Mouse (Mus musculus) embryonic facial prominence, embryonic 11.5 days (tissue): ENCODE measurements around the gene Casp1. TPM values are rescaled to one million over a fixed set of nuclear protein-coding genes. Genes with fewer than 3 reads are reported as not detected.

ENCODE experiments used
- ATAC-seq: fragments of 200-750 bp; cut with Nextera tagmentation; replicated peaks from 2 replicates; pipeline ENCODE4 v1.8.0; 2017; ENCODE audit warnings: low read depth; ENCODE audit not compliant: insufficient number of reproducible peaks, low FRiP score, low TSS enrichment
- DNase-seq: peaks from one replicate; pipeline ENCODE4 v3.0.0-alpha.2; 2015; ENCODE audit warnings: low spot score
- H3K27ac ChIP-seq: fragments of 300-500 bp; sonication (generic); replicated peaks from 2 replicates; pipeline ENCODE4 v1.5.1; 2014; ENCODE audit warnings: mild to moderate bottlenecking, low read depth, low read length, control low read depth
- H3K27me3 ChIP-seq: fragments of 300-500 bp; sonication (generic); 2 replicates; pipeline ENCODE4 v1.6.1; 2014; ENCODE audit warnings: mild to moderate bottlenecking, low read length, moderate library complexity, mixed read lengths; ENCODE audit not compliant: control insufficient read depth, insufficient read depth
- H3K36me3 ChIP-seq: fragments of 300-500 bp; sonication (generic); replicated peaks from 2 replicates; pipeline ENCODE4 v1.6.1; 2014; ENCODE audit warnings: low read depth, mild to moderate bottlenecking, low read length, moderate library complexity, mixed read lengths; ENCODE audit not compliant: control insufficient read depth, insufficient read depth
- H3K4me1 ChIP-seq: fragments of 300-500 bp; sonication (generic); 2 replicates; pipeline ENCODE4 v1.6.1; 2014; ENCODE audit warnings: low read length, mixed read lengths; ENCODE audit not compliant: control insufficient read depth, insufficient read depth
- H3K4me2 ChIP-seq: fragments of 300-500 bp; sonication (generic); 2 replicates; pipeline ENCODE4 v1.6.1; 2014; ENCODE audit warnings: low read depth, mild to moderate bottlenecking, control low read depth, low read length, moderate library complexity
- H3K4me3 ChIP-seq: fragments of 300-500 bp; sonication (generic); 2 replicates; pipeline ENCODE4 v1.5.1; 2014; ENCODE audit warnings: low read depth, low read length, control low read depth
- H3K9ac ChIP-seq: fragments of 300-500 bp; sonication (generic); replicated peaks from 2 replicates; pipeline ENCODE4 v1.6.1; 2014; ENCODE audit warnings: mild to moderate bottlenecking, control low read depth, low read length
- H3K9me3 ChIP-seq: fragments of 300-500 bp; sonication (generic); replicated peaks from 2 replicates; pipeline ENCODE4 v1.6.1; 2016; ENCODE audit warnings: mild to moderate bottlenecking, low read length, inconsistent platforms, mixed read lengths; ENCODE audit not compliant: control insufficient read depth
- WGBS: fragments of 180-500 bp; shearing (Covaris S2); extraction: QIAGEN DNeasy Blood & Tissue Kit; methylation state at CpG from one replicate; pipeline ENCODE4 v1.1.7; 2014; 5-methylcytosine and 5-hydroxymethylcytosine counted together
- polyA plus RNA-seq: library from polyadenylated mRNA; unstranded; fragments of >200 nt; fragmentation: Nextera tagmentation; extraction: Ambion mirVana; gene quantifications from 2 replicates; pipeline ENCODE4 v1.2.1, GENCODE M21; 2014

Gene Casp1
- polyA plus RNA-seq, 1 experiment from 2014 or later, result 0.69 TPM

- no peak for DNase-seq
- 79% methylated on average over 1 of the region's 1 CpGs for WGBS
- no peaks in the 10 kb centered on the region for H3K27me3 ChIP-seq
- no peak for ATAC-seq
- no peak overlapping the region for H3K4me3 ChIP-seq
- H3K36me3 ChIP-seq, result no peaks in the 10 kb centered on the region
- H3K4me2 ChIP-seq, result no peak overlapping the region
- H3K9me3 ChIP-seq, result no peaks in the 10 kb centered on the region
- H3K4me1 ChIP-seq, result no peaks in the 10 kb centered on the region
- H3K27ac ChIP-seq, result no peak overlapping the region
- H3K9ac ChIP-seq, result no peak overlapping the region
Observed at GRCm38 (mm10) chr9:5343092-5343491, 44.8 kb downstream of the Casp1 start.

GRCm38 (mm10) chr9:5344090-5344489 is 45.8 kb downstream of the Casp1 start:
- ATAC-seq (no peak), DNase-seq (no peak)
- Histone ChIP-seq H3K9ac (no peak overlapping the region), H3K27ac (no peak overlapping the region), H3K4me1 (no peaks in the 10 kb centered on the region), H3K4me2 (no peak overlapping the region), H3K36me3 (no peaks in the 10 kb centered on the region), H3K4me3 (no peak overlapping the region), H3K9me3 (no peaks in the 10 kb centered on the region), H3K27me3 (no peaks in the 10 kb centered on the region)
- whole genome bisulfite sequencing, result 92% methylated on average over 4 of the region's 4 CpGs

- Histone ChIP-seq H3K27ac (no peak within 1 kb of the TSS), H3K36me3 (no peaks in the 10 kb centered on the region), H3K4me3 (no peak within 1 kb of the TSS), H3K27me3 (no peaks in the 10 kb centered on the region), H3K4me1 (no peaks in the 10 kb centered on the region), H3K9me3 (no peaks in the 10 kb centered on the region), H3K4me2 (no peak within 1 kb of the TSS), H3K9ac (no peak within 1 kb of the TSS)
- ATAC-seq, result no peak
- WGBS, result 75% methylated on average over 4 of the region's 4 CpGs
- DNase-seq, result no peak
Observed at GRCm38 (mm10) chr9:5345291-5345898, 47.1 kb downstream of the Casp1 start, which contains the start of gene Casp12. TSS of gene Casp12 (plus strand) at chr9:5345430.

- no peak overlapping the region for H3K4me3 ChIP-seq
- no peak overlapping the region for H3K9ac ChIP-seq
- no peak for DNase-seq
- H3K9me3 ChIP-seq, result no peaks in the 10 kb centered on the region
- H3K4me2 ChIP-seq, result no peak overlapping the region
- no peaks in the 10 kb centered on the region for H3K36me3 ChIP-seq
- no peaks in the 10 kb centered on the region for H3K4me1 ChIP-seq
- WGBS, result 83% methylated on average over 4 of the region's 4 CpGs
- no peak for ATAC-seq
- H3K27ac ChIP-seq, result no peak overlapping the region
- no peaks in the 10 kb centered on the region for H3K27me3 ChIP-seq
Observed at GRCm38 (mm10) chr9:5347381-5347780, 49.1 kb downstream of the Casp1 start.

GRCm38 (mm10) chr9:5353673-5354072 is 55.4 kb downstream of the Casp1 start:
- DNase-seq (no peak), ATAC-seq (no peak)
- Histone ChIP-seq H3K36me3 (no peaks in the 10 kb centered on the region), H3K4me3 (no peak overlapping the region), H3K9me3 (no peaks in the 10 kb centered on the region), H3K9ac (no peak overlapping the region), H3K4me2 (no peak overlapping the region), H3K27me3 (no peaks in the 10 kb centered on the region), H3K27ac (no peak overlapping the region), H3K4me1 (no peaks in the 10 kb centered on the region)
- WGBS, result 74% methylated on average over 2 of the region's 2 CpGs

- H3K9me3 ChIP-seq, result no peaks in the 10 kb centered on the region
- H3K27ac ChIP-seq, result no peak overlapping the region
- no peak overlapping the region for H3K4me3 ChIP-seq
Observed at GRCm38 (mm10) chr9:5356801-5357200, 58.5 kb downstream of the Casp1 start.

More at GRCm38 (mm10) chr9:5356801-5357200, 58.5 kb downstream of the Casp1 start:
- no peaks in the 10 kb centered on the region for H3K36me3 ChIP-seq
- H3K27me3 ChIP-seq, result no peaks in the 10 kb centered on the region
- H3K9ac ChIP-seq, result no peak overlapping the region
- ATAC-seq (no peak), DNase-seq (no peak)
- no peaks in the 10 kb centered on the region for H3K4me1 ChIP-seq
- H3K4me2 ChIP-seq, result no peak overlapping the region

Other genes starting within 250 kb of the Casp1 start
- 0.22 TPM in 1 of 2 replicates, not detected in the other for gene Casp4, start 10.3 kb downstream of the Casp1 start, polyA plus RNA-seq
- 0.14 TPM in 1 of 2 replicates, not detected in the other for gene Casp12, start 46.9 kb downstream of the Casp1 start, polyA plus RNA-seq